Comparison of ENCODE assay signal across 8 mouse cellular contexts in the genomic region with DNA sequence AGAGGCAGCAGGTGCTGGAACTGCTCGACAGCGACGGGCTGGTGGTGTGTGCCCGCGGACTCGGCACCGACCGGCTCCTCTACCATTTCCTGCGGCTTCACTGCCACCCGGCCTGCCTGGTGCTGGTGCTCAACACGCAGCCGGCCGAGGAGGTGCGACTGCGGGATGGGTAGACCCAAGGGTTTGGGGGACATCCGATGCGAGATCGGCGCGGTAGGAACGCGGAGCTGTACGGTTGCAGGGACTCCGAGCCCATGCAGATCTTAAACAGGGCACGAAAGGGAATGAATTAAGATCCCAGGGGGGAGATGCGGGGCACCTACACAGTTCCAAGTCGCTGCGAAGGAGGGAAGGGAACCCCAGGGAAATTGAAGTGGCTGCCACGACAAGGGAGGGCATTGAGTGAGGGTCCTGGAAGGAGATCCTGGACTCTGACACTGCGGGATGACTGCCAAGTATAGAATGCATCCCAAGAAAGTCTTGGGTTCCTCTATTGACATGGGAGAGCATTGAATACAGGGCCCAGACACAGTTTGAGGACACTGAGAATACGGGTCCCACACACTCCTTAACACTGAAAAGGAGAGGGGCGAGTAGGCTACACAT. TPM values are rescaled to one million over a fixed set of nuclear protein-coding genes. Genes with fewer than 3 reads are reported as not detected.
DNase-seq lines count a peak whose midpoint lies in the region; ATAC-seq and TF ChIP-seq lines count a peak whose summit lies in the region.

No protein-coding gene starts in this region.

- H3K4me1 ChIP-seq in heart, embryonic 10.5 days = peaks cover 8% of the 10 kb centered on the region
- peaks cover 3% of the 10 kb centered on the region; the same call in 1 of the 2 replicates for H3K4me1 ChIP-seq in liver, embryonic 11.5 days (replicated peaks; ENCODE audit: control insufficient read depth, insufficient read depth, low read length)

- peak overlapping the region; percentile 95 for H3ac ChIP-seq in C2C12 (ENCODE audit: control insufficient read depth, insufficient read length, low read depth)

- no peaks in the 10 kb centered on the region for H3K79me3 ChIP-seq in C2C12 (ENCODE audit: low read depth)

- H3K27me3 ChIP-seq in heart, embryonic 10.5 days (ENCODE audit: insufficient read depth, poor library complexity, severe bottlenecking) = no peaks in the 10 kb centered on the region
- H3K27me3 ChIP-seq in C2C12 (ENCODE audit: control insufficient read depth, insufficient read depth, insufficient read length) = peaks cover 3% of the 10 kb centered on the region
- H3K27me3 ChIP-seq in liver, embryonic 11.5 days (replicated peaks; ENCODE audit: control insufficient read depth, insufficient read depth, low read length) = no peaks in the 10 kb centered on the region

- H3K27ac ChIP-seq in heart, embryonic 10.5 days = peak overlapping the region; percentile 94
- H3K27ac ChIP-seq in liver, embryonic 11.5 days (ENCODE audit: low read depth, low read length) = peak overlapping the region; percentile 54; the same call in 1 of the 2 replicates

- peak; percentile 76 for DNase-seq in heart, embryonic 10.5 days (ENCODE audit: low spot score)
- DNase-seq in heart, postnatal 14 days = no peak
- DNase-seq in liver, embryonic 11.5 days (ENCODE audit: low spot score) = no peak
- no peak for DNase-seq in MN1 (ENCODE audit: low spot score)
- no peak for DNase-seq in urinary bladder, postnatal 10 days (ENCODE audit: low spot score)

- peaks cover 10% of the 10 kb centered on the region for H3K79me2 ChIP-seq in C2C12 (ENCODE audit: control insufficient read depth, insufficient read depth)

- no peak for TF ChIP-seq CTCF in C2C12 (IDR thresholded peaks at IDR 0.05; ENCODE audit: control insufficient read depth, insufficient read depth, insufficient read length)

- peak overlapping the region; percentile 94 for H3K9ac ChIP-seq in liver, embryonic 11.5 days (ENCODE audit: low read depth, low read length)

- intact Hi-C loops in heart, postnatal 14 days (cut with DNase I) = loop anchor here (10.0 kb wide), 3 partner anchors 425 to 625 kb away; a partner anchor contains a TSS

- H3K4me2 ChIP-seq in liver, embryonic 11.5 days = peak overlapping the region; percentile 67

- peak; percentile 72; the same call in 1 of the 2 replicates for ATAC-seq in erythroblast, adult 5-6 weeks (replicated peaks; ENCODE audit: low FRiP score, poor library complexity, severe bottlenecking)
- peak; percentile 71 for ATAC-seq in liver, embryonic 11.5 days (replicated peaks; ENCODE audit: low FRiP score)
- no peak for ATAC-seq in megakaryocyte progenitor cell, adult 5-6 weeks (replicated peaks; ENCODE audit: poor library complexity)

- H3K36me3 ChIP-seq in heart, embryonic 10.5 days = peaks cover 34% of the 10 kb centered on the region
- H3K36me3 ChIP-seq in C2C12 (ENCODE audit: control insufficient read depth, insufficient read depth) = peaks cover 28% of the 10 kb centered on the region
- H3K36me3 ChIP-seq in liver, embryonic 11.5 days (ENCODE audit: control insufficient read depth, insufficient read depth, low read length) = peaks cover 14% of the 10 kb centered on the region

- WGBS in heart, embryonic 10.5 days = under 1% methylated on average over 32 of the region's 32 CpGs
- 2% methylated on average over 32 of the region's 32 CpGs for WGBS in liver, embryonic 11.5 days

- no peaks in the 10 kb centered on the region for H3K9me3 ChIP-seq in heart, embryonic 10.5 days
- H3K9me3 ChIP-seq in liver, embryonic 11.5 days (ENCODE audit: control insufficient read depth, low read length) = no peaks in the 10 kb centered on the region

- peak overlapping the region; percentile 84 for H3K4me3 ChIP-seq in heart, embryonic 10.5 days
- peak overlapping the region; percentile 51 for H3K4me3 ChIP-seq in C2C12 (ENCODE audit: insufficient read depth, poor library complexity, severe bottlenecking)
- peak overlapping the region; percentile 78 for H3K4me3 ChIP-seq in liver, embryonic 11.5 days (ENCODE audit: low read depth, low read length)

TF ChIP-seq in C2C12, 6 proteins besides CTCF, POLR2A, EP300 and RAD21:
- no peak for TF ChIP-seq MYOD1 (IDR thresholded peaks at IDR 0.05; ENCODE audit: control insufficient read depth, insufficient read length, low read depth)
- no peak for TF ChIP-seq CEBPB (IDR thresholded peaks at IDR 0.05; ENCODE audit: low read depth)
- no peak for TF ChIP-seq MYOG (IDR thresholded peaks at IDR 0.05; ENCODE audit: control insufficient read depth, extremely low read depth, insufficient read length)
- no peak for TF ChIP-seq FOSL1 (IDR thresholded peaks at IDR 0.05; ENCODE audit: insufficient read depth, low read length, poor library complexity, severe bottlenecking)
- TF ChIP-seq MAX (IDR thresholded peaks at IDR 0.05) = no peak
- TF ChIP-seq USF1 (IDR thresholded peaks at IDR 0.05; ENCODE audit: low read depth) = no peak

RNA-seq across cellular contexts. Expression of a gene that starts 0.6 kb away (rescaled TPM):
- 8.9 and 9.6 TPM in 2 replicates for polyA plus RNA-seq in heart, embryonic 10.5 days (2016; fragmentation: Nextera tagmentation; extraction: Ambion mirVana)
- total RNA-seq in heart, postnatal 14 days (2021) = 1 to 10 TPM; 7.9 to 8.7 TPM
- 6.6 TPM for polyA plus RNA-seq in C2C12 (2012; fragmentation: generic; extraction: Trizol)
- 5.0 and 5.4 TPM in 2 replicates for total RNA-seq in erythroblast, adult 5-6 weeks (2015; ENCODE audit: low replicate concordance)
- 1.0 and 1.8 TPM in 2 replicates for total RNA-seq in erythroblast, adult 5-6 weeks (2017; ENCODE audit: low replicate concordance)
- 11.9 and 12.9 TPM in 2 replicates for polyA plus RNA-seq in liver, embryonic 11.5 days (2014; fragmentation: Nextera tagmentation; extraction: Ambion mirVana)
- 9.2 and 11.8 TPM in 2 replicates for total RNA-seq in megakaryocyte progenitor cell, adult 5-6 weeks (2015)
- 8.7 and 12.9 TPM in 2 replicates for total RNA-seq in megakaryocyte progenitor cell, adult 5-6 weeks (2017)
